Mouse (Mus musculus) left cerebral cortex, postnatal 4 days (tissue): Measurements from ENCODE around the gene Cep131. TPM values are rescaled to one million over a fixed set of nuclear protein-coding genes. Genes with fewer than 3 reads are reported as not detected.
A peak's percentile ranks its signal among the peaks of the same experiment; 100 is the strongest.

Source experiments
- DNase-seq: peaks from one replicate; pipeline ENCODE4 v3.0.0-alpha.2; 2022
- intact Hi-C: fragments of 180-260 bp; cut with DNase I; formaldehyde crosslinking; loops from one replicate; pipeline ENCODE4 v1.15.1; 2025
- total RNA-seq, 2 experiments: library from RNA; stranded (reverse); gene quantifications; 2 replicates each; pipeline ENCODE4 v1.2.3; 2021

Gene Cep131
- total RNA-seq, 2 experiments from 2014 or later, result 49.8 to 53.8 TPM

DNA sequence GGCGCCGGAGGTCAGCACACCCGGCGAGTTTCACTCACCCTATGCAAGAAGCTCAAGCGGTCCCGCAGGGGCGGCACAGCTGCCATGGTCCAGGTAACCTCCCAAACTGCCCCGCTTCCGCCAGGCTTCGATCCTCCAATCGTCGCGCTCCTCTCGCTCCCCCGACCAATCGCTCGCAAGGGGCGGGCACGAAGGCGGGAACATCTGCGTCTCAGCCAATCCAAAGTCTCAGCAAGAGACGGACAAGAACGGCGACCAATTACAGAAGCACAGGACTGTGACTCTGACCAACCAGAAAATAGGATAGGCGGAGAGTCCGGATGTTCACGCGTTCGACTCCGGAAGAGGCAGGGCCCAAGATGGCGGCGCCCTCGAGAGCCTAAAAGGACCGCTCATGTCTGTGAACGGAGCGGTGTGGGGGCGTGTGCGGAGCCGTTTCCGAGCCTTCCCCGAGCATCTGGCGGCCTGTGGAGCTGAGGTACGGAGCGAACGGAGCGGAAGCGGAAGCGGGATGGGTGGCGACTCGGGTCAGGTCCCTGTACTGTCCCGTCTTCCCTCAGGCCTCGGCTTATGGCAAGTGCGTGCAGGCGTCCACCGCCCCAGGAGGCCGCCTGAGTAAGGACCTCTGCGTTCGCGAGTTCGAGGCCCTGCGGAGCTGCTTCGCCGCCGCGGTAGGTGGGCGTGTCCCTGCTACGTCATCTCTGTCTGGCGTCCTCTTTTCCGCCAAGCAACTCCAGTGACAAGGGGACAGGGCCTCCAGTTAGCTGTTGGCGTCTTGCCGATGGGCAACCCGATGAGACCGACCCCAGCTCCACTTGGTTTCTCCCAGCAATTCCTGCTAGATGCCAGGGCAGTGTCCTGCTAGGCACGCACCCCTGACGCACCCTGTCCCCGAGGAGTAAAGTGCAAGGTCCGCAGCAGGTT is 12.2 kb upstream of the Cep131 start, which contains the start of the genes Tepsin and Ndufaf8:
Gene Tepsin, minus strand, starts transcription at position 144 of the 924 bp plus-strand sequence.
Gene Ndufaf8, plus strand, starts transcription at position 341 of the 924 bp plus-strand sequence.
- intact Hi-C loops, result no loop called here
- peak; percentile 94 for DNase-seq

DNA sequence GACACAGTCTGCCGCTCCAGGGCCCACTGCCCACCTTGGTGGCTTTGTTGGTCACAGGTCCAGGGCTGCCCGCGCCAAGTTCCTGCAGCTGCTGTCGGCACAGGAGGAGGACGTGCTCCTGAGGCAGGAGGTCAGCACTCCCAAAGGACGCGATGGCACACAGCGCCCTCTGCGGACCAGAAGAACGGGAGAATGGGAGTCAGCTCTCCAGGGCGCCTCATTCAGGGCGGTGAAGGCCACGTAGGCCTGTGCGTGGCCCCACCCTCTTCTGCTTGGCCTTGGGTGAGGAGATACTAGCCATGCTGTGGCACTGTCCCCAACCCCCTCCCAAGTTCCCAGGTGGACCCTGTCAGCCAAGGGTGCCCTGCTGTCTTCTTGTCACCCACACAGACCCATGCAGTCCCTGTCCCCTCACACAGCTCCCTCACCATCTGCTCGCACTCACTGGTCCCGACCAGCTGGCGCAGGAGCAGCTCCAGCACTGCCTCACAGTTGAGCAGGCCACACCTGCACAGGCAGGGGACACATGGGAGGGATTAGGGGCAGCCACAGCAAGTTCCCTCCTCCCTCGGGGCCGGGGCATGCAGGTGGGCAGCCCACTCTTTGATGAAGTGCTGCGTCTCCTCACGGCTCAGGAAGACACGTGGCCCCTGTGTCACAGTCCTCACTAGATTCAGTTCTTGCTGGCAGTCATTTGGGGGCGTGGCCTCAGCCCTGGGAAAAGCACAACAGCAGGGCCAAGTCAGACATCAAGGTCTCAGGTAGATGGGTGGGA is 6.4 kb upstream of the Cep131 start:
- intact Hi-C loops, result no loop called here
- DNase-seq, result no peak

DNA sequence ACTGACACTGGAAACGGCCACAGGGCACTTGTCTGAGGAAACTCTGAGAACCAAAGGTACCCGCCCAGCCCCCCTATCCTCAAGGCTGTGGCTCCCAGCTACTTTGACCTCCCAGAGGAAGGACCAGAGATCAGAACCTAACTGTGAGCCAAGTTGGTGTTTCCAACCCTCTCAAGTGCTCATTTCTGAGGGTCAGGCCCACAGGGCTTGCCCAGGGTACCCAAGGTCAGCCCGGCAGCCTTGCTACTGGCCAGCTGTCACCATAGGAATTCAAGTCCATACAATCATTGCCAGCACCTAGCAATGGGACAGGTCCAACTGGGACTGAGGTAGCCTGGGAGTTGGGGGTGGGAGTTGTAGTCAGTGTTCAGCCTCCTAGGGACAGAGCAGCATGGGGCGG is 4.0 kb upstream of the Cep131 start:
- no peak for DNase-seq
- intact Hi-C loops, result no loop called here

DNA sequence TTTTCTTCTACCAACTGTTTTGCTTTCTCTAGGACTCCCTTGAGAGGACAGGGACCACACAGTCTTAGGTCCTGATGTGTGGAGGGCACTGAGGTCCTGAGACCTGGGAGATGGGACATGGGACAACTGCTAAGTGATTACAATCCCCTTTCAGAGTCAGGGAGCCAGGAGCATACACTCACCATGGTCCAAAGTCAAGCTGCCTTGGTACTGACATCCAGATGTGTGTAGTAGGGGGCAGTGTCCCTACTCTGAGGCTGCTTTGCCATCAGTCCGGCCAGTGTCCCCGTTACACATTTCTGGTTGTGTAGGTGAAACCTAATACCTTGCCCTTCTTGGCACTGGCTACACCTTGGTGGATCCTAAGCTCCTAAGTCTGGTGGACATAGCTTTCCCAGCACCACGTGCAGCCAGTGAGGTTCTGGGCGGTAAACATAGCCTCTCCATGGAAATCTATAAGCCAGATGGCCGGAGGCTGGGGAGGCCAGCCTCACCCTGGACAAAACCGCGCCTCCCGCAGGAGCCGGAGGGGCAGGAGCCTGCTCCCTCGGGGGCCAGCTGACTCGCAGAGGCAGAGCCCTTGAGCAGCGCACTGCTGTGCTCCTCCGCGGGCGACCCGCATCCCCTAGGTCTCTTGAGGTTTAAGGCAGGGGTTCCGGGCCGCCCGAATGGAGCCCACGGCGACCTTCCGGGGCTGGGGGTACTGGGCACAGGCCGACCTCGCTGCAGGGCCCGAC is 568 bp downstream of the Cep131 start:
- intact Hi-C loops, result no loop called here
- peak; percentile 45 for DNase-seq

DNA sequence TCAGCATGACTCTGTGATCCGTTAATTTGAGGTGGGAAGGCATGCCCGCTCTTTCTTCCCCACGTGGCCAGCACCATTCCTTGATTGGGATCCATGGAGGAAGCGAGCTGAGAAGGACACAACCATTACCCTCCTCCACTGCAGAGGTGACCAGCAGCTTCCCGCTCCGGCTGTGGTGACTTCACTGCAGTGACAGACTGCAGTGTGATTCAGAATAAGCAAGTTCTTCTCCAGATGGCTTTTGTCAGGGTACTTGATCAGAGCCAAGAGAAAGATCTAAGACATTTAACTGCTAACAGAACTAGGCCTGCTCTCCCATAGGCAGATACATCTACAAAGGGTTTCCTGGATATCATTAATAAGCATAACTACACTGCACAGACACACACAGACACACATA is 6.3 kb downstream of the Cep131 start:
- no peak for DNase-seq
- intact Hi-C loops, result no loop called here

DNA sequence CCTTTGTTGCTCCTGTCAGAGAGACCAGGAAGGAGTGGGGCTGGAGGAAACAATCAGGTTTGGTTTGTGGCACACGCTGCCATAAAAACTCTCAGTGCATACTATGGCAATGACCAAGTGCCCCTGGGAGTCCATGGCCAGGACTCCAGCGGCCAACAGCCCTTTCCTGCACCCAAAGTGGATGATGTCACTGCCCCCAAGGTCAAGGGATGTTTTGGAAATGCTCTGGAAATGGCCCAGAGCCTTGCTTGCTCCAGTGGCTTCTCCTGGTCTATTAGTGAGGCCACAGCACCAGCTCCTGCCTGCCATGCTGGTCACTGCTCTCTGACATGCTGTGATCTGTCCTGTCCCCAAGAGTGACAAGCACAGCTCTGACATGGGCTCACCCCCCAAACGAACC is 10.4 kb downstream of the Cep131 start:
- DNase-seq, result no peak
- intact Hi-C loops, result no loop called here

DNA sequence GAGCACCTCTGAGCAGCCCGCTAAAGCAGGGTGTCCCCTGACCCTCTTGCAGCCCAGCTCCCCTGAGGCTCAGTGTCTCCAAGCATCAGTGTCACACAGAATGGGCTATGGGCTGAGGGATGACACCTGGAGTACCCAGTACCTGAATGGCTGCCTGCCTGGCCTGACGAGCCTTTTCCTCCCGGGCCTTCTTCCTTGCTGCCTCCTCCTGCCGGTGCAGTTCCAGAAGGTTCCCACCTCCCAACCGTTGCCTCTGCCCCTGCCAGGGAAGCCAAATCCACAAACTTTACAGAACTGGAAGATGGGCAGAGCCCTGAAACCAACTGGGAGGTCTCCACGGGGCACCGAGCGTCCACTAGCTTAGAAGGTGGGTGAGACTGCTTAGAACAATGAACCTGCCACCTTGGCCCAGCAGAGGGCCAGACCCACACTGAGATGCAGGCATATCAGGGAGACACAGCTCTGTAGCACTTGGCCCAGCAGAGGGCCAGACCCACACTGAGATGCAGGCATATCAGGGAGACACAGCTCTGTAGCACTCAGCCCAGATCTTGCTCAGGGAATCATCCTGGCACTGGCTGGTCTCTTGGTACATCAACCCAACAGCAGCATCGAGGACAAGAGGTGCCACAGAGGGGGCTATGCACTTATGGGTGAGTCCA is 13.5 kb downstream of the Cep131 start:
- intact Hi-C loops, result no loop called here
- no peak for DNase-seq

DNA sequence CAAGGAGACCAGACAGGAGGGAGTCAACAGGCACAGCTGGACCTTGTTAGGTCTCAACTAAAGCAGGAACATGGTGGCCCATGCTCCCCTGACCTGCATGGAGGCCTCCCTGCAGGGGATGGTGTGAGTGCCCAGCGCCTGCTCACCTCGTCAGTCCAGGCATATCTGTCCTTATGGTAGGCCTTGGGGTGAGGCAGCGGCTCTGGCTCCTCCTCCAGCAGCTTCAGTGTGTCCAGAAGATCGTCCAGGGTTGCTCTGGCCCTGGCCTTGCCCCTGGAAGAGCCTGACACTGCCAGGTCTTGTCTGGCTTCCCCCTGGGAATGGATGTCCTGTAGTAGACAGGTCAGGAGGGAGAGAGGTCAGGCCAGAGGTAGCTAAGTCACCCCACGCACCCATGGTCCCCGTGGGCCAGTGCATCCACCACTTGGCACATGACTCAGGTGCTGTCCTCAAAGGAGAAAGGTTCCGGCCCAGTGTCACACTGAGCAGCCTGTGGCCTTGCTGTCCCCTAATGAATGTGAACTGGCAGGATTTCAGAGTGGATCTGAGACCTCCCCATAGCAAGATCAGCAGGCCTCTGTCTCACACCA is 14.8 kb downstream of the Cep131 start:
- no peak for DNase-seq

DNA sequence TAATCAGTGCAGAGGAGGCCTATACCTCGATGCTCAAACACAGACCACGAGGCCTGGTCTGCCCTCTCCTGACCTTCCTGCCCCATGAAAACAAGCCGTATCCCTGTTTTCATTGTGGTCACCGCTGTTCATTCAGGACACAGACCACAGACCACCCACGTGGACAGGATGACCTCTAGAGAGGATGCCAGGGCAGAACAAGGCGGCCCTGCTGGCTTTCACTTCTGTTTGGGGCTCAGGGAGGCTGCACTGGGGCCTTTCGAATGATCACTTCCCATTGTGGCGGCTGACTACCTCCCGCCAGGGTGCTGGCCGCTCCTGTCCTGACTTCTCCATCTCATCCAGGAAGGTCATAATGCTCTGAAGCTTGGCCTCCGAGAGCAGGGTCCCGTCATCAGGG is 15.6 kb downstream of the Cep131 start:
- intact Hi-C loops, result no loop called here
- no peak for DNase-seq

More for the DNA sequence above, 14.8 kb downstream of the Cep131 start:
- intact Hi-C loops, result no loop called here

DNA sequence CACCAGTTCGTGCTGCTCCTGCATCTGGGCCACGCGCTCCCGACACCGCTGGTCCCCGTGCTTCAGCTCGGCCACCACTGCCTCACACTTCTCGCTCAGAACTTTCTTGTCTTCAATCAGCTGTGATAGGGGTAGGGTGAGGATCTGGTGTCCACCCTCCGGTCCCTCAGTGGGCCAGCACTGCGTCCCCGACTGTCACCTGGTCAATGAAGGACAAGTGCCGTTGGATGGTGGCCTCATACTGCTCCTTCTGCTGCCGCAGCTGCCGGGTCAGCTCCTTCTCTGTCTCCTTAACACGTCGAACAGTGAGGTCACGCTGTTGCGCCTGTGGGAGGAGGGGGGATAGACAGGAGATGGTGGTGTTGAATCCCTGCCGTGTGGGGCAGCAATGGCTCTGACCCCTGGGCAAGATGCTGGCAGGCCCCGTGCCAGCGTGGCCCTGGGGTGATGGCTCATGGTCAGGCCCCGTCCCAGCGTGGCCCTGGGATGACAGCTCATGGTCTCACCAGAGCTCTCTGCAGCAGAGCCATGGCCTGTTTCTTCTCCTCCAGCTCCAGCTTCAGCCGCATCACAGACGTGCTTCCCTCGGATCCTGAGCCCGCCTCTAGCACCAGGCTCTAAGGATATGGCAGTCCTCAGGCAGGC is 16.2 kb downstream of the Cep131 start:
- no peak for DNase-seq
- intact Hi-C loops, result no loop called here

DNA sequence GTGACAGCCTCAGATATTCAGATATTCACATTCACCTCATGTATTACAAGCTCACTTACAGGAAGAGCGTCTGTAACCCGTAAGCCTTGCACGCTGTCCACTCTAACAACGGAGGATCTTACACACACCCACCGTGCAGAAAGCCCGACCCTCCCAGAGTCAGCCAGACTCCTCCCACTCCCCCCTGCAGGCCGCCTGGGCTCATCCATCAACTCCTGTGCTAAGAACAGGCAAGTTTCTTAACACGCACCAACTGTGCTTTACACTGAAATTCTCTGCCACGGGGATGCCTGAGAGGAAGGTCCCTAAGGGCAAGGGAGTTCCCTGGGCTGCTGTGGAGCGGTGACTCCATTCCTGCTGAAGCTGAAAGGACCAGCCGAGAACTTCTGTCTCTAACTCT is 17.4 kb downstream of the Cep131 start:
- DNase-seq, result no peak
- intact Hi-C loops, result no loop called here

DNA sequence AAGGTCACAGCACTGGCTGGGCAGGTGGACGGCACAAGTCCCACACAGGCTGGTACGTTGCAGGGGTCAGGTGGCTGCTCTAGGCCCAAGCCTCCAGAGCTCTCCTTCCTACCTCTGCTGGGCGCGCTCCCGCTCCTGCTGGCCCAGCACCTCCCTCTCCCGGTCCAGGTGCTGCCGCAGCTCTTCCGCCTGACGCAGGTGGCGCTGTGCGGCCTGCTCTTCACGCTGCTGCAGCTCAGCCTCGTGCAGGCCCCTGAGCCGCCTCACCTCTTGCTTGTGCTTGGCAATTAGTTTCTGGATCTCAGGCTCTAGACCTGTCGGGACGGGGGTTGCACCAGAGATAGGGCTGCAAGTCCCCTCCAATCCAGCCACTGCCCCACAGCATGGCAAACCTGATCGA is 18.8 kb downstream of the Cep131 start:
- DNase-seq, result no peak
- intact Hi-C loops, result no loop called here

DNA sequence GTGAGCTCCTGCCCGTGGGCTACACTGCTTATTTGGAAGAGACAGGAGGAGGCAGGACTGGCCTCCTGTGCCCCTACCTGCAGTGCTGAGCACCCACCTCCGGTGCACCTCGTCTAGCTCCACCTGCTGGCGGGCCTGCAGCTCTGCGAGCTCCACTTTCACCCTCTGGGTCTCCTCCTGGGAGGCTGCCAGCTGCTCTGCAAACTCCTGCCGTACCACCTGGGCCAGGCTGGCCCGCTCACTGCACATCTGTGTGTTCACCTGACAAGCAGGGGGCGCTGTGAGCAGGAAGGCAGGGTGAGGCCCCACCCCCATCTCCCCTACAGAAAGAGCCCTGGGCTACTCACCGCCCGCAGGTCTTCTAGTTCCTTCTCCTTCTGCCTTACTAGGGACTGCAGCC is 21.3 kb downstream of the Cep131 start:
- intact Hi-C loops, result no loop called here
- DNase-seq, result peak; percentile 76

DNA sequence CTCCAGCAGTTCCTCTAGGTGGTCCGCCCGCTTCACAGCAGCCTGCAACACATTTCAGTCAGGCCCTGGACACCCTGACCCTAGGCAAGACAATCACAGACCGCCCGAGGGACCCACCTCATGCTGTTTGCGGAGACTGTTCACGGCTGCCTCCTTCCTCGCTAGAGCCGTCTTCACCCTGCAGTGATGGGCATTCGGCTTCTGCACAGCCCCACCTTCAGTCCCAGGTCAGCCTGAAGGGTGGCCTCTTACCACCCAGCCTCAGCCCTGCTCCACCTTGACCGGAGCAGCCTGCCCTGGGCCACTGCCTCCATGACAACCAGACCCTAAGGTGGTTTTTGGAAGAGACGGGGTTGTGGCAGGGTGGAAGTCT is 22.0 kb downstream of the Cep131 start:
- intact Hi-C loops, result no loop called here
- no peak for DNase-seq

DNA sequence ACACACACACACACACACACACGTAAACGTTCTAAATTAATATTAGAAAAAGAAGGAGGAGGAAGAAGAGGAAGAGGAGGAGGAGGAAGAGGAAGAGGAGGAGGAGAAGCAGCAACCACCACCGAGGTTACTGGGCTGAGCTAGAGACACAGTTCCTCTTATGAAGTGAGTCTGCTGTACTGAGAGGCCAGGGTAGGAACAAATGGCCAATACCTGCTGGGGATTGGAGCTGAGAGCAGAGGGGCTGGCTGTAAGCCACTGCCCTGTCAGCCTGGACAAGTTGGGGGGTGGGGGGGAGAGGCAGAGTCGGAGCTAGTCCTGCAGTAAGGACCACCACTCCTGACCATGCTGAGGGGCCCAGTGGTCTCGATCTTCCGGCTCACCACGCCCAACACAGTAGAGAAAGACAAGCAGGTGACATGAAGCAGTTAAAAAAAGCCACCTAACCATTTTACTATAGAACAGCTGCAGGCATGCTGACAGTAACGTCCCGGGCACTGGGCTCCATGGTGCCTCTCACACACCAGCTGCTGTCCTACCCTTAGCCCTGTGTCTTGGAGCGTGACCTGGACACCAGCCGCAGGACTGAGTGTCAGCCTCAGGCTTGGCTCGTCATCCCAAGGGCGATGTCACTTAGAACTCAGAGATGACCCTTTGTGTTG is 22.5 kb downstream of the Cep131 start:
- intact Hi-C loops, result no loop called here
- DNase-seq, result no peak

DNA sequence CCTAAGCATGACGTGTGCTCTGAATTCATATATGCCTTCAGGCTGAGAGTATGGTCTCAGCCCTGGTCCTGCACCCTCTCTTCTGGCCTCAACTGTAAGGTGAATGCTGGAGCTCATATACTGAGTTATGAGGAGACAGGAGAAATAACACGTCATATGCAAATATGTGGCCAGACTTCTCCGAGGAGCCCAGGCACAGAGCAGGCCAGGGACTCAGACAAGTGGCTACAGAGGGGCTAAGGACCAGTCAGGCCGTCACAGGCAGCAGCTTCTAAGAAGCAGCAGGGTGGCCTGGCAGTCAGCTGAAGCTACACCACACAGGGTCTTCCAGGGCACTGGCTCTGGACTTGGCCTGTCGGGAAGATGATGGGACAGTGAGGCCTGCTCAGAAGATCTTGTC is 23.3 kb downstream of the Cep131 start:
- intact Hi-C loops, result no loop called here
- DNase-seq, result no peak

DNA sequence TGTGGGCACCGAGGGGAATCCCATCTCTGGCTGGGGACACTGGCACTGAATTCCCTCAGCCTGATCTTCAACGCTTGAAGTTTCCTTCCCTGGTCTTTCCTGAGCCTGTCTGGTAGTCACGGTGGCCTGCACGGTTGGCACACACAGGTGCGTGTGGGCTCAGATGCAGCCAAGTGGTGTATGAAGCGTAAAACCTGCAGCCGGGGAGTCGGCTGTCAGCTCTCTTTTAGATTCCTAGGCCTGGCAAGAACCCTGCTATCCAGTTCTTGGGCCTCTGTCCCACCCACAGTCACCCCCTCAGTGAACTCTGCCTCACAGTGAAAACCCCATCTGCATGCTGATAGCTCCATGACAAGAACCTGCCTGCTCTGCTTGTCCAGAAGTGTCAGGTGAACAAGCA is 26.0 kb downstream of the Cep131 start:
- intact Hi-C loops, result no loop called here
- no peak for DNase-seq

DNA sequence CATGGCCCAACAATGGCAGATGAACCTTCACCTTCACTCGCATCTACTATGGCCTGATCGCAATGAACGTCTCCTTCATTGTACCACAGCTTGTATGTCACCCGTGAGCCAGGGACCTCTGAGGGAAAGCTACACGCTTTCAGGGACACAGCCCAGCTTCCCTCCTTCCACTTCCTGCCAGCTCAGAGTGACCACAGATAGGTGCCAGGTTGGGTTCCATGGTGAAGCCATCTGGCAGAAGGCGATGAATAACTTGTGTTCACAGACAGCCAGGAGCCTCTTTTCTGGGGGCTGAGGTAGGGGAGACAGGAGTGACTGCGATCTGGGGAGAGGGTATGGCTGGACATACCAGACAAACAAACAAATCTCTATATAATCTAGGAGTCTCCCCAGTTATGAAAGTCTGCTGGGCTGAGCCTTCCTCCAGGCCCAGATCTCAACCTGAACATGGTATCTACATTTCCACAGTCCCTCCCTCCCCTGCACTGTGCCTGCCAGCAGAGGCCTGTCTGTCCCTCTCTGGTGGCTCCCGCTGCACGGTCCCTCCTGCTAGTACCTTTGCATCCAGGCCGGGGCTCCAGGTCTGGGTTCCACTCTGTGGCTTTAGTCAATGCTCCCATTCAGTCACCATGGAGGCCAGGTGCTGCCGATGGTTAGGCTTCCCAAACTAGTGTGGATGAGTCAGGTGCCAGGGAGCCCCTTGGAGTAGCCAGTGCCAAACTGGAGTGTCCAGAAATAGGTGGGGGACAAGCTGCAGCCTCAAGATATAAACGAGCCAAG is 30.5 kb downstream of the Cep131 start:
- no peak for DNase-seq
- intact Hi-C loops, result no loop called here
